Mouse (Mus musculus) lung, embryonic 14.5 days (tissue): ENCODE results near the gene Foxd4. TPM values are rescaled to one million over a fixed set of nuclear protein-coding genes. Genes with fewer than 3 reads are reported as not detected.

Experiments
- ATAC-seq: fragments of 200-750 bp; cut with Nextera tagmentation; 2 replicates; pipeline ENCODE4 v1.8.0; 2017; ENCODE audit warnings: mild to moderate bottlenecking, moderate TSS enrichment, moderate library complexity; ENCODE audit not compliant: insufficient read depth
- DNase-seq: peaks from one replicate; pipeline ENCODE4 v3.0.0-alpha.2; 2015
- H3K27ac ChIP-seq: fragments of 300-500 bp; sonication (generic); 2 replicates; pipeline ENCODE4 v1.5.1; 2014; ENCODE audit warnings: low read depth, mild to moderate bottlenecking, moderate library complexity
- H3K27me3 ChIP-seq: fragments of 300-500 bp; sonication (generic); 2 replicates; pipeline ENCODE4 v1.6.1; 2014; ENCODE audit warnings: low read length, control low read depth; ENCODE audit not compliant: insufficient read depth
- H3K36me3 ChIP-seq: fragments of 300-500 bp; sonication (generic); 2 replicates; pipeline ENCODE4 v1.6.1; 2014; ENCODE audit warnings: control low read depth; ENCODE audit not compliant: insufficient read depth
- H3K4me1 ChIP-seq: fragments of 300-500 bp; sonication (generic); 2 replicates; pipeline ENCODE4 v1.6.1; 2014; ENCODE audit warnings: antibody characterized with exemption, control low read depth; ENCODE audit not compliant: insufficient read depth
- H3K4me2 ChIP-seq: fragments of 300-500 bp; sonication (generic); 2 replicates; pipeline ENCODE4 v1.6.1; 2014; ENCODE audit warnings: mild to moderate bottlenecking
- H3K4me3 ChIP-seq: fragments of 300-500 bp; sonication (generic); 2 replicates; pipeline ENCODE4 v1.5.1; 2014; ENCODE audit warnings: low read depth, low read length
- H3K9ac ChIP-seq: fragments of 300-500 bp; sonication (generic); 2 replicates; pipeline ENCODE4 v1.6.1; 2014
- H3K9me3 ChIP-seq: fragments of 300-500 bp; sonication (generic); 2 replicates; pipeline ENCODE4 v1.6.1; 2016; ENCODE audit warnings: low read depth, low read length, control low read depth
- CTCF ChIP-seq: IDR thresholded peaks from 2 replicates; pipeline ENCODE4 v1.5.1; 2016; ENCODE audit warnings: antibody characterized with exemption, low read depth
- WGBS: fragments of 180-500 bp; shearing (Covaris S2); extraction: QIAGEN DNeasy Blood & Tissue Kit; methylation state at CpG from one replicate; pipeline ENCODE4 v1.1.7; 2014; 5-methylcytosine and 5-hydroxymethylcytosine counted together
- microRNA-seq: library from miRNA; unstranded; fragments of <30 nt; microRNA quantifications from one replicate; pipeline ENCODE4, GENCODE M21; 2016; ENCODE audit warnings: borderline number of aligned reads
- polyA plus RNA-seq: library from polyadenylated mRNA; unstranded; fragments of >200 nt; fragmentation: Nextera tagmentation; extraction: Ambion mirVana; gene quantifications from 2 replicates; pipeline ENCODE4 v1.2.1, GENCODE M21; 2014

The Foxd4 gene
- polyA plus RNA-seq, 1 experiment from 2014 or later = not detected

DNA sequence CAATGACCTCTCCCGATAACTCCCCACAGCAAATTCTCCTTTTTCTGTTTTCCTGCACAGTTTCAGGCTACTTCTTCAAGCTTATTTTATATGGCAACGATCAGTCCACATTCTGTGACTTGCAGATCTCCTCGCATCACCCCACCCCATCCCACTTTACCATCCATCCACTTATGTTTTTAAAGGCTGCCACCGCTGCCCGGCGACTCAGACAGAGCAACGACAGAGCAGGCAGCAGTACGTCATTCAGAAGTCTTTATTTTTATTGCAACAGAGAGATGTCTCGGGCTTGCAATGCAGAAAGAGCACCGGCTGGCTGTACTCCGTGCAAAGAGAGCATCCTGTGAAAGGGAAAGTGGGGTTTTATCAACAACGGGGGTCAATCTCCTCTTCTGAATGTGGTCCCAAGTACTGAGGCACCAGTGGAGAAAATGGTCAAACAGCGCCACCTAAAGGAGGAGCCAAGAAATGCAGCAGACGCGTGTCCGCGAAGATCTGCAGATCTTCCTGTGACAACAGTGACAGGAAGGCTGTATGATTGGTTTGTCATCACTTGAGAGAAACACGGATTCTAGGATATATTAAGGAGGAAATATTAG, 29.9 kb downstream of the Foxd4 start:
- H3K9ac ChIP-seq = no peak overlapping the region; the same call in 1 of the 2 replicates
- peak; percentile 95 for DNase-seq
- peak; percentile 73 for ATAC-seq
- WGBS = 13% methylated on average over 18 of the region's 18 CpGs
- peak overlapping the region; percentile 55 for H3K4me2 ChIP-seq
- H3K9me3 ChIP-seq = no peaks in the 10 kb centered on the region; the same call in 1 of the 2 replicates
- TF ChIP-seq CTCF = peak; percentile 98
- no peak overlapping the region for H3K27ac ChIP-seq
- 0 out of 2 replicates have a peak, but pooled peaks cover 4% of the 10 kb centered on the region for H3K4me1 ChIP-seq
- H3K36me3 ChIP-seq = no peaks in the 10 kb centered on the region
- H3K4me3 ChIP-seq = peak overlapping the region; percentile 24
- no peaks in the 10 kb centered on the region for H3K27me3 ChIP-seq

- Histone ChIP-seq H3K4me3 (no peak overlapping the region), H3K36me3 (no peaks in the 10 kb centered on the region), H3K4me1 (peaks cover 6% of the 10 kb centered on the region; the same call in 1 of the 2 replicates), H3K27me3 (0 out of 2 replicates have a peak, but pooled peaks cover 3% of the 10 kb centered on the region), H3K9ac (no peak overlapping the region), H3K27ac (no peak overlapping the region), H3K9me3 (no peaks in the 10 kb centered on the region; the same call in 1 of the 2 replicates), H3K4me2 (no peak overlapping the region)
- no peak for ATAC-seq
- no peak for TF ChIP-seq CTCF
- DNase-seq = no peak
- WGBS = 70% methylated on average over 9 of the region's 9 CpGs
Measured at GRCm38 (mm10) chr19:24865436-24865835, 35.6 kb downstream of the Foxd4 start.

GRCm38 (mm10) chr19:24861612-24862451, 39.2 kb downstream of the Foxd4 start, which contains the start of gene Pgm5:
Pgm5 (minus strand) TSS chr19:24861855.
- peak; percentile 73 for DNase-seq
- Histone ChIP-seq H3K36me3 (no peaks in the 10 kb centered on the region), H3K27ac (peak within 1 kb of the TSS; percentile 36; the same call in 1 of the 2 replicates), H3K9ac (peak within 1 kb of the TSS; percentile 55), H3K27me3 (0 out of 2 replicates have a peak, but pooled peaks cover 5% of the 10 kb centered on the region), H3K4me2 (peak within 1 kb of the TSS; percentile 76), H3K4me3 (peak within 1 kb of the TSS; percentile 57), H3K9me3 (no peaks in the 10 kb centered on the region), H3K4me1 (peaks cover 10% of the 10 kb centered on the region; the same call in 1 of the 2 replicates)
- peak; percentile 49 for TF ChIP-seq CTCF
- peak; percentile 84 for ATAC-seq
- WGBS = 1% methylated on average over 38 of the region's 39 CpGs

- DNase-seq (no peak), ATAC-seq (peak; percentile 59; the same call in 1 of the 2 replicates)
- H3K27me3 ChIP-seq = 0 out of 2 replicates have a peak, but pooled peaks cover 5% of the 10 kb centered on the region
- peaks cover 10% of the 10 kb centered on the region; the same call in 1 of the 2 replicates for H3K4me1 ChIP-seq
- H3K9ac ChIP-seq = peak overlapping the region; percentile 55
- H3K4me3 ChIP-seq = peak overlapping the region; percentile 57
- H3K9me3 ChIP-seq = no peaks in the 10 kb centered on the region
- TF ChIP-seq CTCF = no peak
- H3K27ac ChIP-seq = peak overlapping the region; percentile 36; the same call in 1 of the 2 replicates
- H3K4me2 ChIP-seq = peak overlapping the region; percentile 76
- H3K36me3 ChIP-seq = no peaks in the 10 kb centered on the region
- 12% methylated on average over 13 of the region's 13 CpGs for WGBS
Measured at GRCm38 (mm10) chr19:24861276-24861611, 39.8 kb downstream of the Foxd4 start.

DNA sequence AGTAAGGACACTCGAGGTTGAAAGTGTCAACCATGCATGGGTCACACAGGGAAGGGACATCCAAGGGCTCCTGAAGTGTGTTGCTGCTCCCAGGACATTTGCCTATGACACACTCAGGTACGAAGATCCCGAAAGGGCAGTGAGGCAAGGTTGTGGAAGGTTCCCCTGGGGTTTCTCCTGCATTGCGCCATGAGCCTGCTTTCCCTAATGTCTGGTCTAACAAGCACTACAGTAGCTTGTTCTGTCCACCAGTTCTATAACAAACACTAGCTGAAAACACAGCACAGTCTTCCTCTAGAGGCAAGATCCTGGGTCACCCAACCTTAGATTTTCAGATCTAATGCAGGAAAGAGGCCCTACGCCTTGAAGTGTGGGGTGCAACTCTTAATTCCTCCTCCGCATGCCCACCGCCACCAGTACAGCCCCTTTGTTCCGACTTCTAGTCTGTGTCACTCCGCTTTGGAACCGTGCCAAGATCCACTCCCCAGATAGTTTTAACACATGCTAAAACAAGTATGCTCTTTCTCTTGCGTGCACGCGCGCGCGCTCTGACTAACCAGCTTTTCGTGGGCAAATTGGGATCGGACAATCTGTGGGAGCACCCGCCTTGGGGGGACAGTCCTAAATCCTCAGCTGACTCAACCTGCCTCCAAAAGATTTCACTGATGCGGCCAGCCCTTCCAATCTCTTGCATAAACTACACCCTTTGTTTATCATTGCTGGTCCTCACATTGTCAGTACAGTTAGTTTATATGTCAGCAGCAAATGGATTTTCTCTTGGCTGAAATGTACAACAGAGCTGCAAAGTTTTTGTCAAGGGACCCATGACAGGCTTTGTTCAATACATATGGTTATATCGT, 49.3 kb downstream of the Foxd4 start:
- peak overlapping the region; percentile 39 for H3K27ac ChIP-seq
- peak overlapping the region; percentile 50 for H3K4me2 ChIP-seq
- no peaks in the 10 kb centered on the region for H3K36me3 ChIP-seq
- no peaks in the 10 kb centered on the region for H3K9me3 ChIP-seq
- peaks cover 11% of the 10 kb centered on the region for H3K4me1 ChIP-seq
- DNase-seq (peak; percentile 90), ATAC-seq (peak; percentile 80)
- H3K4me3 ChIP-seq = no peak overlapping the region
- H3K27me3 ChIP-seq = no peaks in the 10 kb centered on the region
- no peak overlapping the region for H3K9ac ChIP-seq
- 43% methylated on average over 21 of the region's 21 CpGs for WGBS
- no peak for TF ChIP-seq CTCF

Small RNAs within 50 kb of the gene (microRNA-seq; reads per million reads assigned to microRNA genes)
- gene Mir3084-1 = not detected

Other genes with a start within 250 kb of the Foxd4 start
- gene Tmem252, start 227.2 kb downstream of the Foxd4 start, polyA plus RNA-seq = 3.0 and 3.5 TPM in 2 replicates
- gene Pgm5, start 39.3 kb downstream of the Foxd4 start, polyA plus RNA-seq = 2.7 and 2.9 TPM in 2 replicates
- 235 and 240 TPM in 2 replicates for gene Gm10053, start 25.5 kb downstream of the Foxd4 start, polyA plus RNA-seq
- 20.0 and 21.5 TPM in 2 replicates for gene Cbwd1, start 60.4 kb upstream of the Foxd4 start, polyA plus RNA-seq
- 3.4 and 4.4 TPM in 2 replicates for gene Dock8, start 98.3 kb upstream of the Foxd4 start, polyA plus RNA-seq